Mouse (Mus musculus) kidney, postnatal 25 days (tissue): ENCODE results near the gene Gm9195.

Source experiments
- DNase-seq, 2 experiments: peaks; one replicate each; pipeline ENCODE4 v3.0.0; 2021; ENCODE audit warnings: mixed read lengths in 2 of 2

Gm9195 gene

GRCm38 (mm10) chr14:72491738-72492137 lies at the start of gene Gm9195:
Gene Gm9195 (minus strand): TSS chr14:72491838.
- DNase-seq, result no peak

- DNase-seq, result peak; percentile 65 to 89
These were observed 44.9 kb upstream of the Gm9195 start for GRCm38 (mm10) chr14:72536392-72537017.

GRCm38 (mm10) chr14:72533862-72534261 lies 42.2 kb upstream of the Gm9195 start:
- peak; percentile 76 to 92 for DNase-seq

- peak; percentile 78 to 88 for DNase-seq
These were observed 40.6 kb upstream of the Gm9195 start for GRCm38 (mm10) chr14:72532028-72532917.

- no peak for DNase-seq
These were observed 35.5 kb upstream of the Gm9195 start for GRCm38 (mm10) chr14:72527126-72527525.

GRCm38 (mm10) chr14:72519561-72519960 lies 27.9 kb upstream of the Gm9195 start:
- DNase-seq, result peak; percentile 21 to 63

GRCm38 (mm10) chr14:72518786-72519185 lies 27.1 kb upstream of the Gm9195 start:
- no peak for DNase-seq

GRCm38 (mm10) chr14:72516376-72516775 lies 24.7 kb upstream of the Gm9195 start:
- DNase-seq, result peak; percentile 72 to 73

- DNase-seq, result no peak
These were observed 15.2 kb upstream of the Gm9195 start for GRCm38 (mm10) chr14:72506723-72507420.

- DNase-seq, result no peak
These were observed 14.5 kb upstream of the Gm9195 start for GRCm38 (mm10) chr14:72506018-72506722.

GRCm38 (mm10) chr14:72504985-72505384 lies 13.3 kb upstream of the Gm9195 start:
- no peak for DNase-seq

- DNase-seq, result no peak
These were observed 11.6 kb upstream of the Gm9195 start for GRCm38 (mm10) chr14:72503241-72503640.

GRCm38 (mm10) chr14:72493775-72494174 lies 2.1 kb upstream of the Gm9195 start:
- DNase-seq, result no peak

GRCm38 (mm10) chr14:72490367-72490766 lies 1.3 kb downstream of the Gm9195 start:
- no peak for DNase-seq

- DNase-seq, result no peak
These were observed 17.1 kb downstream of the Gm9195 start for GRCm38 (mm10) chr14:72474501-72474900.

GRCm38 (mm10) chr14:72468429-72468828 lies 23.2 kb downstream of the Gm9195 start:
- peak in 1 of 2 experiments; percentile 32 for DNase-seq

- DNase-seq, result peak in 1 of 2 experiments; percentile 20
These were observed 25.3 kb downstream of the Gm9195 start for GRCm38 (mm10) chr14:72466384-72466783.

GRCm38 (mm10) chr14:72461591-72461990 lies 30.0 kb downstream of the Gm9195 start:
- no peak for DNase-seq

- peak in 1 of 2 experiments; percentile 32 for DNase-seq
These were observed 31.3 kb downstream of the Gm9195 start for GRCm38 (mm10) chr14:72460291-72460690.

- no peak for DNase-seq
These were observed 32.7 kb downstream of the Gm9195 start for GRCm38 (mm10) chr14:72458930-72459329.

- DNase-seq, result peak in 1 of 2 experiments; percentile 28
These were observed 44.2 kb downstream of the Gm9195 start for GRCm38 (mm10) chr14:72447141-72448091.
